Mouse (Mus musculus) gastrocnemius, adult 8-10 months (tissue): ENCODE measurements around the gene Eif3c. TPM values are rescaled to one million over a fixed set of nuclear protein-coding genes. Genes with fewer than 3 reads are reported as not detected.

Experiments used
- microRNA-seq: library from miRNA; unstranded; fragments of <30 nt; microRNA quantifications from one replicate; pipeline ENCODE4 v1.2.0, GENCODE M21; 2022
- total RNA-seq, 4 experiments: library from RNA; stranded (reverse); gene quantifications; 2 replicates each; pipeline ENCODE4 v1.2.4; 2022

Gene Eif3c
- total RNA-seq, 4 experiments from 2014 or later = 151 to 172 (median 160) TPM

Small RNA genes within 50 kb of the gene (microRNA-seq; reads per million reads assigned to microRNA genes)
- gene Mir7059 = not detected

Other genes with a start within 250 kb of the Eif3c start
- gene Lat, start 196.8 kb downstream of the Eif3c start, total RNA-seq = under 1 TPM in 1 of 4 experiments, not detected in 3; 0.43 TPM
- 10 to 100 TPM; 22.7 to 23.9 (median 22.8) TPM for gene Spns1, start 189.0 kb downstream of the Eif3c start, total RNA-seq
- 1 to 10 TPM; 2.1 to 4.3 (median 3.0) TPM for gene Nfatc2ip, start 169.7 kb downstream of the Eif3c start, total RNA-seq
- gene Cd19, start 151.5 kb downstream of the Eif3c start, total RNA-seq = not detected
- gene Rabep2, start 137.7 kb downstream of the Eif3c start, total RNA-seq = 10 to 100 TPM; 10.5 to 19.2 (median 15.1) TPM
- over 10,000 TPM; 27,209 to 31,432 (median 30,252) TPM for gene Atp2a1, start 103.3 kb downstream of the Eif3c start, total RNA-seq
- gene Sh2b1, start 91.0 kb downstream of the Eif3c start, total RNA-seq = 10 to 100 TPM; 45.9 to 57.4 (median 49.0) TPM
- 100 to 1,000 TPM; 116 to 151 (median 137) TPM for gene Tufm, start 79.0 kb downstream of the Eif3c start, total RNA-seq
- 10 to 100 TPM; 25.4 to 32.4 (median 29.9) TPM for gene Atxn2l, start 63.0 kb downstream of the Eif3c start, total RNA-seq
- gene Apobr, start 18.5 kb upstream of the Eif3c start, total RNA-seq = under 1 TPM; 0.15 to 0.94 (median 0.29) TPM
- 10 to 100 TPM in 3 of 4 experiments, 1 to 10 TPM in 1; 9.0 to 14.7 (median 12.6) TPM for gene Cln3, start 19.4 kb upstream of the Eif3c start, total RNA-seq
- gene Il27, start 28.5 kb upstream of the Eif3c start, total RNA-seq = not detected
- gene Nupr1, start 64.5 kb upstream of the Eif3c start, total RNA-seq = 1 to 10 TPM; 3.5 to 6.7 (median 4.7) TPM
- gene Sgf29, start 82.9 kb upstream of the Eif3c start, total RNA-seq = 10 to 100 TPM; 26.7 to 43.5 (median 34.7) TPM
- 10 to 100 TPM in 2 of 4 experiments, 1 to 10 TPM in 2; 5.9 to 17.4 (median 10.6) TPM for gene Sult1a1, start 110.0 kb upstream of the Eif3c start, total RNA-seq
- gene Bola2, start 129.0 kb upstream of the Eif3c start, total RNA-seq = 10 to 100 TPM; 31.9 to 44.1 (median 39.4) TPM
- gene Slx1b, start 129.4 kb upstream of the Eif3c start, total RNA-seq = 1 to 10 TPM; 2.3 to 2.8 (median 2.6) TPM
- 1 to 10 TPM; 1.3 to 5.9 (median 3.1) TPM for gene Coro1a, start 141.4 kb upstream of the Eif3c start, total RNA-seq
- 10 to 100 TPM; 16.2 to 20.6 (median 18.6) TPM for gene Mapk3, start 193.2 kb upstream of the Eif3c start, total RNA-seq
- gene Gdpd3, start 199.9 kb upstream of the Eif3c start, total RNA-seq = under 1 TPM in 1 of 4 experiments, not detected in 3; 0.88 TPM
- 100 to 1,000 TPM in 1 of 4 experiments, 10 to 100 TPM in 3; 91.2 to 105 (median 95.6) TPM for gene Ypel3, start 210.5 kb upstream of the Eif3c start, total RNA-seq
- under 1 TPM; 0.17 to 0.48 (median 0.40) TPM for gene Tbx6, start 215.1 kb upstream of the Eif3c start, total RNA-seq
- 10 to 100 TPM; 23.1 to 26.0 (median 24.8) TPM for gene Ppp4c, start 226.1 kb upstream of the Eif3c start, total RNA-seq
- 10 to 100 TPM; 49.5 to 78.2 (median 66.4) TPM for gene Fam57b, start 231.3 kb upstream of the Eif3c start, total RNA-seq